Mouse (Mus musculus) left cerebral cortex, adult 18-20 months (tissue): ENCODE results near the gene Gm8068. TPM values are rescaled to one million over a fixed set of nuclear protein-coding genes. Genes with fewer than 3 reads are reported as not detected.
"Not testable (repeated sequence)": the region's sequence is repeated elsewhere in the genome, so short reads cannot be mapped to it uniquely, and the experiment has no call there.

Experiments used
- DNase-seq, 2 experiments: peaks; one replicate each; pipeline ENCODE4 v3.0.0; 2021 to 2022; ENCODE audit warnings: low spot score in 2 of 2, mixed read lengths in 1 of 2
- long read RNA-seq, 2 experiments: library from polyadenylated mRNA; stranded (forward); transcript quantifications; one replicate each; pipeline ENCODE4 v2.0.0; 2021
- total RNA-seq, 2 experiments: library from RNA; stranded (reverse); gene quantifications; 2 replicates each; pipeline ENCODE4 v1.2.3; 2021

The Gm8068 gene
- not detected for total RNA-seq
- long read RNA-seq, experiment 1: 0 reads
- long read RNA-seq, experiment 2: 0 reads

DNA sequence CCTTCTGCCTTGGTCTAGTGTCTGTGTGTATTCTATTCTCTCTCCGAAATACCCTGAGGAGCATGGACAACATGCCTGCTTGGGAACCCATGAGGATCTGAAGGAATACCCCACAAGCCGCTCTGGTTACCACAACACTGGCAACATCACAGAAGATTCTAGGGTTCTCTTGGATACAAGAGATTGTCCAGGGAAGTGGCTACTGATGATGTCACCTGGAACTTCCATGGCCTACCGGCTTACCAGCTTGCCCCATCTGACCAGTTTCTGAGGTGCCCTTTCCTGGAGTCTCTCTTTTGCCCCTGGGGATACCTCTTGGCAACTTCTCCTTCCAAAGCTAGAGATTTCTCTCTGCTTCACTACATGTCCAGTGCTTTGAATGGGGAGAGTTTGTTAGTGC is at the start of gene Gm8068:
Gene Gm8068 (minus strand): TSS at position 101 of the 400 bp plus-strand sequence.
- not testable (repeated sequence) for DNase-seq

DNA sequence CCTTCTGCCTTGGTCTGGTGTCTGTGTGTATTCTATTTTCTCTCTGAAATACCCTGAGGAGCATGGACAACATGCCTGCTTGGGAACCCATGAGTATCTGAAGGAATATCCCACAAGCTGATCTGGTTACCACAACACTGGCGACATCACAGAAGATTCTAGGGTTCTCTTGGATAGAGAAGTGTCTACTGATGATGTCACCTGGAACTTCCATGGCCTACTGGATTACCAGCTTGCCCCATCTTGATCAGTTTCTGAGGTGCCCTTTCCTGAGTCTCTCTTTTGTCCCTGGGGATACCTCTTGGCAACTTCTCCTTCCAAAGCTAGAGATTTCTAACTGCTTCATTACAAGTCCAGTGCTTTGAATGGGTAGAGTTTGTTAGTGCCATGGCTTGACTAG is 48.8 kb upstream of the Gm8068 start, which contains the start of gene Gm7929:
Gene Gm7929 (minus strand): TSS at position 101 of the 400 bp plus-strand sequence.
- not testable (repeated sequence) for DNase-seq

DNA sequence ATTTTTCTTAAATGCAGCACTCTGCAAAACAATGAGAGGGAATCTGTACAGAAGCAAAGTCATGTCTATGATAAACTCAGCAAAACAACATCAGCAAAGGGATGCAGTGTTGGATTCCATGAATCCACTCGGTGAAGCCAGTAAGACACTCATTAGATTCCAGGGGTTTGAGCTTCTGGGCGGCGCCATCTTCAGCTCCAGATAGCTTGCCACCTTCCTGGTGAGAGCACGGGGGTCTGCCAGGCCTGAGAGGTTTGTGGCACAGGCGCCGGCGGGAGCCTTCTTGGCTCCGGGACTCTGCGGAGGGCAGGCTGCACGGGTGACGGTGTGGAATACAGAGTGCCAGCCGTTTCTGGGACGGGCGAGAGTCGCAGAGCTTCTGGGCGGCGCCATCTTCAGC is 21.8 kb upstream of the Gm8068 start:
- DNase-seq: not testable (repeated sequence)

DNA sequence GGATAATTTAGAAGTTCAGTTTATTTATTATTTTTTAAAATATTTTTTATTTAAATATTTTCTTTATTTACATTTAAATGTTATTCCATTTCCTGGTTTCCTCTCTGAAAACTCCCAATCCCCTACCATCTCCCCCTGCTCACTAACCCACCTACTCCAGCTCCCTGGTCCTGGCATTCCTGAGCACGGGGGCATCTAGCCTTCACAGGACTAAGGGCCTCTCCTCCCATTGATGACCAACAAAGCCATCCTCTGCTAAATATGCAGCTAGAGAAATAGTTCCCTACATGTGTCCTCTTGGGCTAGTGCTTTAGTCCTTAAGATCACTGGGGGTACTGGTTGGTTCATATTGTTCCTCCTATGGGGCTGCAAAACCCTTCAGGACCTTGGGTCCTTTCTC is 15.5 kb upstream of the Gm8068 start:
- not testable (repeated sequence) for DNase-seq

- peak in 1 of 2 experiments; percentile 35 for DNase-seq
These were observed 53.5 kb downstream of the Gm8068 start for GRCm38 (mm10) chr14:41648176-41648575.

Other genes starting within 250 kb of the Gm8068 start
- gene Gm7954, start 248.4 kb downstream of the Gm8068 start, total RNA-seq: not detected
- under 1 TPM in 1 of 2 experiments, not detected in 1; 0.73 TPM for gene Gm3486, start 212.4 kb downstream of the Gm8068 start, total RNA-seq
- gene Gm7970, start 146.3 kb downstream of the Gm8068 start, total RNA-seq: not detected
- 1 to 10 TPM in 1 of 2 experiments, under 1 TPM in 1; 0.74 to 1.4 TPM for gene 1700049E17Rik2, start 128.7 kb downstream of the Gm8068 start, total RNA-seq
- gene Gm3072, start 77.3 kb downstream of the Gm8068 start, total RNA-seq: not detected
- not detected for gene Gm3676, start 55.4 kb downstream of the Gm8068 start, total RNA-seq
- not detected for gene Gm7929, start 48.7 kb upstream of the Gm8068 start, total RNA-seq
- not detected for gene Gm47189, start 70.6 kb upstream of the Gm8068 start, total RNA-seq
- gene Gm7980, start 205.4 kb upstream of the Gm8068 start, total RNA-seq: not detected
- gene 1700049E17Rik1, start 223.1 kb upstream of the Gm8068 start, total RNA-seq: not detected
- under 1 TPM in 1 of 2 experiments, not detected in 1; 0.44 TPM for gene 1700024B05Rik, start 242.1 kb upstream of the Gm8068 start, total RNA-seq